Mouse (Mus musculus): ENCODE measurements around the gene Trim60.
A peak's percentile ranks its signal among the peaks of the same experiment; 100 is the strongest.
"Not testable (repeated sequence)": the region's sequence is repeated elsewhere in the genome, so short reads cannot be mapped to it uniquely, and the experiment has no call there.

Gene Trim60

DNA sequence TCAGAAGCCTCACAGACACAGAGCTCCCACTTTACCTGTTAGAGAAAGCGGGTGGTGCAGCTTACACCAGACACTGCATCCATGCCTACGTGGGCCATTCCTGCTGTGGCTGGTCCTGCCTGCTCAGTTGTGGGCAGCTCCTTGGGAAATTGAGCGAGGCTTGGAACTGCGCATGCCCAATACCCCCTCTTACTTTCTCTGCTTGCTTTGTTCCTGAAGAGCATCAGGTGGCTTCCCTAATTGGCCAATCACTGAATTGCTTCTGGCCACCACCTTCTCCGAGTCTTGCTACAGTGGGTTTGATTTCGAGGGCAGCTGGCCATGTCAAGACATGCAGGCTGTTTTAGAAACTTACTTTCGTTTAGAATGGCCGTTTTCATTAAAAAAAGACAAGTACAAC lies at the start of gene Trim60, which contains the start of gene Trim61:
Gene Trim60, minus strand, starts transcription at position 162 of the 400 bp plus-strand sequence.
Gene Trim61, minus strand, starts transcription at position 101 of the 400 bp plus-strand sequence.
- ATAC-seq (ENCODE audit: low TSS enrichment): no peak

DNA sequence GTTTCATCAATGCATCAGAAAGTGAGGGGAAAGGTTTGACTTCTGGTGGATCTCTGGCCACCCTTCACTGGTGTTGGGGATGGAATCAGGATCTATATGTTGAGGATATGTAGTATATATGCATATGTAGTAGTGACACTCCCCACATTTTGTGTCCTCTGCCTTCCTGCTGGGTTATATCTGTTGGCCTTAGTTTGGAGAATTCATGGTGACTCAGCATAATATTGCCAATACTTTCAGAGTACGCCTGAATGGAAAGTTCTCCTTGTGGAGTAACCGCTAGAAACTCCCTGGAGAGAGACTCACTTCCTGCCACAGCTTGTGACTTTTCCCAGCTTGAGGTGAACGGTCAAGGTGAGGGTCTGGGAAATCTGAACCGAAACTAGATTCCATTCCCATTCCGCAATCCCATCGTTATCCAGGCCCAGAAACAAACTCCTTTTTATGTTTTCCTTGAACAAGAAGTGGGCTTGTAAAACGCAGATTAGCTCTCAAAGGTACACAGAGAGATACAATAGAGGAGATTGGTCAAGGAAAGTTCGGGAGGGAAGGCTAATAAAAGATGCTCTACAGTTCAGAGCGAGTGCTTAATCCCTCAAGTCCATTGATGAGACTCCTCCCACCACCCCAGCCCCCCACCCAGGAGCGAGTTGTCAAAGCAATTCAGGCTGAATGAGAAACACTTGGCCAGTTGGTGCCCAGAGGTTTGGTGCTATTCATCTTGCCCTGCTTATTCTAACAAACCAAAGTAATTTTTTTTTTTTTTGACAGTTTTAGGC lies 49.5 kb upstream of the Trim60 start:
- ATAC-seq (ENCODE audit: low TSS enrichment): no peak

DNA sequence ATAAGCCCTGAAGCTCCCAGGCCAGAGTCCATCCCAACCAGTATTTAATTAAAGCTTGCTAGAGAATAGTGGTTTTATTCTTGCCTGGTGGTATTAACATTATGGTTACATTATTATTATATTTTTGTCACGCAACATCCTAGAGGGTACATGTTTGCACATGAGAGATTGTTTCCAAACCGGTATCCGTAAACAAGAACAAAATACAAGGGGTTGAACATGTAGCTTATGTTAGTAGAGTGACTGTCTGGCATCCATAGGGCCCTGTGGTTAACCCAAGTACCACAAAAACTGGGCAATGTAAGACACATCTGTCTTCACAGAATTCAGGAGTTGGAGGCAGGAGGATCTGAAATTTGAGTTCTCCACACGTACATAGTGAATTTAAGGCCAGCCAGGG lies 48.6 kb upstream of the Trim60 start:
- ATAC-seq (ENCODE audit: low TSS enrichment): no peak

DNA sequence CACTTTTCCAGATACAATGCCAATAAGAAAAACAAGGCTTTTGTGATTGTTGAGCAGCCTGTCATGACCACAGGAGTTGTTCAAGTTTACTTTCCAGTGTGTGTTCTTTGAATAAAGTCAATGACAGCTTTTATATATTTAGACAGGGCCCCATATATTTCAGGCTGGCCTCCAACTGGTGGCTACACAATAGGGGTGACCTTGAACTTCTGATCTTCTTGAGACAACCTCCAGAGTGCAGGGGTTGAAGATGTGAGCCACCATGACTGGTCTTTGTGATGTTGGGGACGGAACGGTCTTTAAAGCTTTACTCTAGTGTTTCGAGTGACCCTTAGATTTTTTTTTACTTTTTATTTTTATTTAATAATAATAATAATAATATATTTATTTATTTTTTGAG lies 47.2 kb upstream of the Trim60 start:
- no peak for ATAC-seq (ENCODE audit: low TSS enrichment)

DNA sequence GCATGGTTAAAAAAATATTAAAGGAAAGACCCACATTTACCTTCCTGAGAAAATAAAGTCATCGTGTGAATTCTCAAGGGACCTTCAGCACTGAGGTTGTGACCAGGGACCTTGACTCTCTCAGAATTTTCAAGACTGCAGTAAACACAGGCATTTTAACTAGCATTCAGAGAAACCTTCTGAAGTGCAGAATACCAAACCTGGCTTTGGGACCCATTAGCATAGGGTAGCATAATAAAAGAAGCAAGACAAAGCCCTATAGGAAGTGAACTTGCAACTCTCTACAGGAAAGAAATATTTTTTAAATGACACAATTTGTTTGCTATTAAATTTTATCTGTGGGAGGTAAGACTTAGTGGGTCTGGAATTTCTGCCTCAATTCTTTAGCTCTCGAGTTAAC lies 45.7 kb upstream of the Trim60 start:
- ATAC-seq (ENCODE audit: low TSS enrichment): no peak

DNA sequence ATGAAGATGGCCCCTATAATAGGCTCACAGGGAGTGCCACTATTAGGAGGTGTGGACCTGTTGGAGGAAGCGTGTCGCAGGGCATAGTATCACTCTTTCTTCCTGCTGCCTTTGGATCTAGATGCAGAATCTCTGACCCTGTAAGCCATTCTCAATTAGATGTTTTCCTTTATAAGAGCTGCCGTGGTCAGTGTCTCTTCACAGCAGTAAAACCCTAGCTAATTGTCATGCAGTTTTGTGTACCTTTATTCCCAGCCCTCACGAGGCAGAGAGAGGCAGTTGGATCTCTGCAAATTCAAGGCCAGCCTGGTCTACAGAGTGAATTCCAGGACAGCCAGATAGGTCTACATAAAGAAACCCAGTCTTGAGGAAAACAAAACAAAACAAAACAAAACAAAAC lies 43.8 kb upstream of the Trim60 start:
- no peak for ATAC-seq (ENCODE audit: low TSS enrichment)

DNA sequence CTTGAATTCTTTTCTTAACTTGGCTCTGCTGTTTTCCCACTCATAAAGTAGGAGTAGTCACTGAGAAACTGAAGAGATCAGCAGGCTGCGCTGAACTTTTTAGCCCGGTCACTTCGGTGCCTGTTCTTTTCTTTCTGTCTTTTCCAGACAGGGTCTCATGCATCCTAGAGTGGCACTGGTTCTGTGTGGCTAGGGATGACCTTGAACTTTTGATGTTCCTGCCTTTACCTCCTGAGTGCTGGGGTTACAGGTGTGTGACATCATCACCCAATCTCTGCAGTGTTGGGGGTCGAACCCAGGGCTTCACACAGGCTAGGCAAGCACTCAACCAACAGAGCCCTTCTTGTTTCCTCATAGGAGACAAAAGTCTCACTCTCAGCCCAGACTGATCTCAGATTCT lies 38.3 kb upstream of the Trim60 start:
- no peak for ATAC-seq (ENCODE audit: low TSS enrichment)

DNA sequence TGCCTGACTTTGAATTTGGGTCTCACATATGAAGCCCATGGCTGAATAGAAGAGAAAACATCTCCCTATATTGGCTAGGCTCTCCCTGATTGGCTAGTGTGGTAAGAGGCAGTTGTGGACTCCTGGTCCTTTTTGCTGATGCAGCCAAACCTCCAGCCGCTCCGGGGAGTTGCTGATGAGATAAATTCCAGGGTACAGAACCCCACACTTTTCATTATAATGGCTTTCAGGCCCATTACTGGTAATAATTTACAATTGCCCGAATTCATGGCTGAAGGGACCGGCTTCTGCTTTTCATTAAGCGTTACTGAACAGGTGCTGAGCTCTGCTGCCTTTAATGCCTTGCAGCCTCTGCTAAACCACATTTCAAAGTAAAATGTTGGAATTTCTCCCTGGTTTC lies 35.6 kb upstream of the Trim60 start:
- no peak for ATAC-seq (ENCODE audit: low TSS enrichment)

DNA sequence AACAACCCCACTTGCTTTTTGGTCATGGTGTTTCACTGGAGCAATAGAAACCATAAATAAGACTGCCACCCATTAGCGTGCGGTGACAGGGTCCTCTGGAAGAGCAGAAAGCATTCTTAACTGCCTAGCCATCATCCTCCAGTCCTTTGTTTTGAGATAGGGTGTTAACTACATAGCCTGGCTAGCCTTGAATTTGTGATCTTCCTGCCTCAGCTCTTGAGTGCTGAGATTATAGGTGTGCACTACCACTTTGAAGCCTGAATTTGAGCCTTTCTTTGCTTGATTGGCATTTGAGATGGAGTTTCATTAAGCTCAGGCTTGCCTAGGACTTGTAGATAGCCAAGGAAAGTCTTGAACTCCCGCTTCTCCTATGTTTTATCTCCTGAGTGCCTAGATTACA lies 35.2 kb upstream of the Trim60 start:
- ATAC-seq (ENCODE audit: low TSS enrichment): no peak

DNA sequence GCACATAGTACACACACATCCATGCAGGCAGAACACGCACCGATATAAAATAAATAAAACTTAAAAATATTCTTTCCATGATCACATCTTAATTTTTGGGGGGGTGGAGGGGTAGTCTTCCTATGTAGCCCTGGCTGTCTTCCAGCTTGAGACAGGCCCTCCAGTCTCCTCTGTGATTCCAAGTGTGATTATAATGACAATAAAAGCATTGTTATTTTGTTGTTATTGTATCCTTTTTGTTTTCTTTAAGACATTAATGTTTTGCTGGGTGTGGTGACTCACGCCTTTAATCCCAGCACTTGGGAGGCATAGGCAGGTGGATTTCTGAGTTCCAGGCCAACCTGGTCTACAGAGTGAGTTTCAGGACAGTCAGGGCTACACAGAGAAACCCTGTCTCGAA lies 29.4 kb upstream of the Trim60 start:
- no peak for ATAC-seq (ENCODE audit: low TSS enrichment)

DNA sequence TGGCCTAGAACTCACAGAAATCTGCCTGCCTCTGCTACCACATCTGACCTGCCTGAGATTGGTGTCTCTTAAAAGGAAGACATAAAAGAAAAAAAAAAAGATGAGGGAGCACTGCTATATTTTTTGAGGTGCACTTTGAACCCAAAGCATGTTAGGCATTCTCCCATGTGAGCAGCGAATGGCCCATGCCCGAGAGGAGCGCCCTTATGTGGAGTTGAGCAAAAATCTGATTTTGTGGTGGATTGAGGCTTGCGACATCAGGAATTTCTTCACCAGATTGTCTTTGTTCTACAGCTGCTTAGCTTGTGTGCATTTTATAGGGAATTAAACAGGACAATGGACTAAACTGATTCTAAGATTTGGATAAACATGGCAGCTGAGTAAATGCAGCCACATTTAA lies 28.8 kb upstream of the Trim60 start:
- ATAC-seq (ENCODE audit: low TSS enrichment): no peak

DNA sequence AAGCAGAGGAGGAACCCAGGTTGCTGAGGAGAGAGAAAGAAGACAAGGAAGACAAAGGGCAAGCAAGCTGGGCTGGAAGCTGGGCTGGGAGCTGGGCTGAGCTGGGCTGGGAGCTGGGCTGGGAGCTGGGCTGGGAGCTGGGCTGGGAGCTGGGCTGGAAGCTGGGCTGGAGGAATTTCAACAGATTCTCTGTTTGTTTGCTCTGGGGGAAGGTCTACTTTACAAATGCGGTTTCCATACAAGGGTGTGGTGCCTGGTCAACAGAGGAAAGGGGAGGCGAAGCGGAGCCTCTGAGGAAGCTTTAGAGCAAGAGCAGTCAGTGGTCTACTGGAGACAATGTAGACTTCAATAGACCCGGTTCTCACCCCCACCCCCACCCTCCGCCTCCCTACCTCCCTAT lies 28.2 kb upstream of the Trim60 start:
- no peak for ATAC-seq (ENCODE audit: low TSS enrichment)

DNA sequence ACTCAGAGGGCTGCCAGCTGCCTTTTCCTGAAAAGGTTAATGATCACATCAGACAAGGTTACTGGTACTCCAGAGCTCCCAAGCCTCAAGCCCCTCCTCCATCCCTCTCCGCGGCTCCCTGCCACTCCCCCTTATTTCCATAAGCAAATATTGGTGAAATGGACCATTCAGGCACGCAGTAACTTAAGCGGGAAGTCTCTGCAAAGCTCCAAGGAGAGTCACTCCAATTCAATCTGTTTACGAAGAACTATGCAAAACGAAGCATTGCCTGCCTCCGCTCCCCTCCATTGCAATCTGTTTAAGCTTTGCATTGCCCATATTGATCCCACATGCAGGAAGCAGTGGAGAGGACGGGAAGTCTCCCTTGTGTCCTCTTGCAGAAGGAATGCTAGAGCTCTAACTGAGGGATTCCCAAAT lies 18.7 kb upstream of the Trim60 start, which contains the start of gene Apela:
Gene Apela, minus strand, starts transcription at position 220 of the 417 bp plus-strand sequence.
- peak; percentile 47; the same call in 1 of the 2 replicates for ATAC-seq (ENCODE audit: low TSS enrichment)

DNA sequence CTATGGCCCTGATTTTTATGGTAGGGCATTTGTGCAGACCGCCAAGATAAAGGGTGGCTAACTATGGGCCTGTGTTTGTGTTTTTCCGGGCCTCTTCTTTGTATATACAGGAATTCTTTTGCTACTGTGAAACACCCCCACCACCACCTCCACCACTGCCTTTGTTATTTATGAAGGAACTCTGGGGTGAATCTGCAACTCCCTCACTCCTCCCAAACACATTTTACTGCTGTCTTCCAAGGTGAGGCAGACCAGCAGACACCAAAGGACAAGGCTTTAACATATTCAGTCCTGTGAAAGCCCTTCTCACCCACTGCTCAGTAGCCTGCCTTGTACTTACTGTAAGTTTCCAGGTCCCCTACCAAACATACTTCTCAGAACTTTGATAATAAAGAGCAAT lies 15.8 kb upstream of the Trim60 start:
- no peak for ATAC-seq (ENCODE audit: low TSS enrichment)

DNA sequence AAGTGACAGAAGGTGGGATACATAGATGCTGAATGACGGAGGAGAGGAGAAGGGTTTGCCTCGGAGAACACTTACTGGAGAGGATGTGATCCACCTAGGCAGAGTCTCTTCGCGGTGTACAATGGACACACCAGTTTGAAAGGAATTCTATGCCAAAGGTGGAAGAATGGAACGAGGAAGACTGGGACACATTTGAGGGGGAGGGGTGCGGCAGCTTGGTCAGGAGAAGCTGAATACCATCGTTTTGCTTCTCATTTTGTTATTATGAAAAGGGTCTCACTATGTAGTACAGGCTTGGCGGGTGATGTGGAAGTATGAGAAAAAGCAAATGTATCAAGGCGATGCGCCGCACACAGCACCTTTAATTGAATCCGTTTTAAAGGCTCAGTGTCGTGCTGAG lies 14.7 kb upstream of the Trim60 start:
- ATAC-seq (ENCODE audit: low TSS enrichment): no peak

DNA sequence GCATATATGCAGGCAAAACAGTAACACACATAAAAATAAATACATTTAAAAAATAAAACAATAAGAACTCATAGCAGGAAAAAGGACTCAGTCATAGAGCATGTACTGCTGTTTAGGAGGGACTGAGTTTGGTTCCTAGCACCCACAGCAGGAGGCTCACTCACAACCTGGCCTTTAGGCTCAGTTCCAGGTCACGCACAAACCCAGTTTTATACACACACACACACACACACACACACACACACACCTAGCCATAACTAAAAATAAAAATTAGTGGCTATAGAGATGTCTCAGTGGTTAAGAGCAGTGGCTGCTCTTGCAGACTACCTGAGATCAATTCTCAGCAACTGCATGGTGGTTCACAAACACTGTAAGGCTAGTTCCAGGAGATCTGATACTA lies 13.7 kb upstream of the Trim60 start:
- no peak for ATAC-seq (ENCODE audit: low TSS enrichment)

DNA sequence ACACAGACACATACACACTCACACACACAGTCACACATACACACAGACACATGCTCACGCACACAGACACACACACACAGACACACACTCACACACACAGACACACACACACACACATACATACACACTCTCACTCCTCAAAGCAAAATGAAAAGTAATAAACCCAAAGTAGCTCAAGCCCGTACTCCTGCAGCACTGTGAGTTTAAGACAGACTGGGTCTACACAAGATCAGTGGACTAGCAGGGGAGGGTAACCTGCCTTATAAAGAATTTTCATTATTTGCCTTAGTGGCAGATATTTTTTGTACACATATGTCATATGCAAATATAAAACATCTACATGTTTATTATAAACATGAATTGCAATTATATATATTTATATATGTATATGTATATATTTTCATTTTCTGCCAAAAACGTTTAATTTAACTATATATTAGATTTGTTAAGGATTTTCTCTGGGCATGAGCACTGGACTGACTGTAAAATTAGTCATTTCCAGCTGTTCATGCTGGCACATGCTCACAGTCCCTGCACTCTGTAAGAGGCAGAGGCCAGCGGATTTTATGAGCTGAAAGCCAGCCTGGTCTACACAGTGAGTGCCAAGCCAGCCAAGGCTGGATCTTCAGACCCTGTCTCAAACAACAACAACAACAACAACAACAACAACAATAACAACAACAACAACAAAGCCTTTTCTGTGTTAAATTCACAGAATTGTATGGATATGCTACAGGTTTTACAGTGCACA lies 12.5 kb upstream of the Trim60 start:
- ATAC-seq (ENCODE audit: low TSS enrichment): no peak

DNA sequence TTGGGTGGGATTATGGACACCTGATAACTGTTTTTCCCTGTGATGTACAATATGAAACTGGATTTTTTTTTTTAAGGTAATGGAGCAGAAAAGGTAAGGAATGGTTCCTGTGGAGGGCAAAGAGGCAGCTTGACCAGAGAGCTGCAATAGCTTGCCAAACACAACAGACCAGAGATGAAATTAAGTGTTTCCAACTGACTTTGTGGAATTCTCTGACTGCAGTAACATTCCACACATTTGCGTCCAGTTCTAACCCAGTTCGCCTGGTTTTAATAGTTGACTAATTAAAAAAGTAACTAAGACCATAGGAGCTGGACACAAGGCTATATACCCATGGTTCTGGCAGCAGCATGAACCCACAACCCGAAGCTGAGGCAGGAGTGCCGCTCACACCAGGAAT lies 11.4 kb upstream of the Trim60 start:
- ATAC-seq (ENCODE audit: low TSS enrichment): no peak

DNA sequence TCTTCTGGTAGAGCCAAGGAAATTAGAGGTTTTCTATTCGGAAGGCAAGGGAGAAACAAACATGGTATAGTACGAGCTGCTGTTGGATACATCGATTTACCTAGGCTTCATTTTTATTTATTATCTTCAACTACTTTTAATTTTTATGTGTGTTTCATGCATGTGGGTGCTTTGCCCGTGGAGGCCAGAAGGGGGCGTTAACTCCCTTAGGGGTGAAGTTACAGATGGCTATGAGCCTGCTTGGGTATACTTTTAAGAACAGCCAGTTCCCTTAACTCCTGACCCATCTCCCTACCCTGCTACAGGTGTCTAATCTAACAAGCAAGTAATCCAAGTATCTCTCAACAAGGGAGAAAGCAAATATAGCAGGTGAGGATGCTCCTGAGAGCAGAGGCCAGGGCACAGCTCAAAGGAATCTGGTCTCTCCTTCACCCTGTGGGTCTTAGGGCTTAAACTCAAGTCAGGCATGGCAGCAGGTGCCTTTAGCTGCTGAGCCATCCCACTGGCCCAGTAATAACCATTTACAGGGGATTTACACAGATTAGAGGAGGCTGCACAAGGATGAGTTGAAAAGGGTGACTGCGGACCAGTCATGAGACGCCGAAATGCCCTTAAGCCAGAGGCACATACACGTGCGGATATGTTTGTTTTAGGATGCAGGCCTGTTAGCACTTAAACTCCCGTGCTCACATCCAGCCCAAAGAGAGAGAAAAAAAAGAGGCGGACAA lies 10.7 kb upstream of the Trim60 start:
- ATAC-seq (ENCODE audit: low TSS enrichment): no peak

DNA sequence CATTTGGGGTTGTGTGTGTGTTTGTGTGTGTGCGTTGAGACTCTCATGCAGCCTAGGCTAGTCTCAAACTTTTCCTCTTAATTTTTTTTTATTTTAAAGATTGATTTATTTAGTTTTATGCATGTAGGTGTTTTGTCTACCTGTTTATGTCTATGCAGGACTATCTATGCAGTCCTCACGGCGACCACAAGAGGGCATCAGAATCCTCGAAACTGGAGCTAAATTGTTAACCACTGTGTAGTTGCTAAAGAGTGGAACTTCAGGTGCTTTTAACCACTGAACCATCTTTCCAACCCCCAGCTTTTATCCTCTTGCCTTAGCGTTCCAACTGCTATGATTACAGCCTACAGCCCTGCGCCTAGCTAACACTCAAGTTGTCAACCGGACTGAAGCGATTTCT lies 4.1 kb upstream of the Trim60 start:
- ATAC-seq (ENCODE audit: low TSS enrichment): peak; percentile 80

DNA sequence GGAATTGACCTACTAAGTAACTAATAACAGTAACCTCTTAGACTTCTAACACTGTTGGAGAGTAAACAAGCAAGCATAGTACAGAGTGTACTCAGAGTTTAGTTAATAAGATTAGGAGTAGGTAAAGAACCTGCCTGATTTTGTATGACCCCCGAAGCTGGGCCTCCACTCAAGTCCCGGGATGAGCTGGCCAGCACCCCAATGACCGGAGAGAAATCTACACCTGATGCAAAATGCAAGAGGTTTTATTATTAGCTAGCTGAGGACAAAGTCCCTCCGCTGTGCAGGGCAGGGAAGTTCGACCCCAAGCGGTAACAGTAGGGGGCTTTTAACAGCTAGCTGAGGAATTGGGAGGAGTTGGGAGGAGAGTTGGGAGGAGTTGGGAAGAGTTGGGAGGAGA lies 10.8 kb downstream of the Trim60 start:
- not testable (repeated sequence) for ATAC-seq (ENCODE audit: low TSS enrichment)

DNA sequence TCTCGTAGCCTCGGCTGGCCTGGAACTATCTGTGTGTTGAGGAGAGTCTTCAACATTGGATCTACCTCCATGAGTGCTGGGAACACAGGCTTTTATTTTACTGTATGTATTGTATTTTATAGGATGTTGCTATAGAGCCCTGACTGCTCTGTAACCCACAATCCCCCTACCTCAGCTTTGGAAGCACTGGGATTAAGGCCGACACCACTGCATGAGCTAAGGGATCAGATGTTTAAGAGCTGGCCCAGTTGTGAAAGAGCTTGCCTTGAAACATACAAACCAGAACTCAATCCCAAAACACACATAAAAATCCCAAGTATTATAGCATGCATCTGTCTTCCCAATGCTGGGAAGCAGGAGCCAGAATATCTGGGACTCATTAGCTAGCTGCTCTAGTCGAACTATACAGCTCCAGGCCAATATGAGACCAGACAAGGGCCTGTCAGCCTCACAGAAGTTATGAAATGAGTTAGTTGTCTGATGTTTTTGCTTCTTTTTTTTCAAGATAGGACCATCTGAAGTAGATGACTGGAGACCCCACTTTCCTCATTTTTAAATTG lies 19.5 kb downstream of the Trim60 start:
- ATAC-seq (ENCODE audit: low TSS enrichment): no peak
